Mouse (Mus musculus): ENCODE measurements around the gene Smyd3. TPM values are rescaled to one million over a fixed set of nuclear protein-coding genes. Genes with fewer than 3 reads are reported as not detected.
"Not testable (repeated sequence)": the region's sequence is repeated elsewhere in the genome, so short reads cannot be mapped to it uniquely, and the experiment has no call there.

Gene Smyd3
- polyA plus RNA-seq, 1 experiment from 2014 or later = 22.3 TPM

GRCm38 (mm10) chr1:179170555-179170954 is 347.3 kb downstream of the Smyd3 start:
- no peaks in the 10 kb centered on the region for H3K4me1 ChIP-seq (replicated peaks; ENCODE audit: control insufficient read depth, insufficient read depth, low read length)
- no peak overlapping the region for H3K4me3 ChIP-seq (ENCODE audit: low read depth, low read length)
- H3K27me3 ChIP-seq (replicated peaks; ENCODE audit: control insufficient read depth, insufficient read depth, low read length) = no peaks in the 10 kb centered on the region
- WGBS = 89% methylated on average over 8 of the region's 8 CpGs
- no peak for ATAC-seq (replicated peaks; ENCODE audit: low FRiP score, low TSS enrichment, low read depth)
- no peak overlapping the region for H3K9ac ChIP-seq (ENCODE audit: low read length)
- no peaks in the 10 kb centered on the region for H3K36me3 ChIP-seq (ENCODE audit: control insufficient read depth, insufficient read depth, low read length)
- no peak for DNase-seq (ENCODE audit: low spot score)
- no peaks in the 10 kb centered on the region for H3K9me3 ChIP-seq (ENCODE audit: control insufficient read depth, low read length)
- H3K4me2 ChIP-seq (ENCODE audit: low read length) = no peak overlapping the region
- H3K27ac ChIP-seq (ENCODE audit: low read depth) = no peak overlapping the region

- Histone ChIP-seq H3K36me3 (ENCODE audit: control insufficient read depth, insufficient read depth, low read length) (no peaks in the 10 kb centered on the region), H3K27me3 (replicated peaks; ENCODE audit: control insufficient read depth, insufficient read depth, low read length) (no peaks in the 10 kb centered on the region), H3K9ac (ENCODE audit: low read length) (no peak overlapping the region), H3K4me1 (replicated peaks; ENCODE audit: control insufficient read depth, insufficient read depth, low read length) (peaks cover 3% of the 10 kb centered on the region; the same call in 1 of the 2 replicates), H3K27ac (ENCODE audit: low read depth) (no peak overlapping the region), H3K9me3 (ENCODE audit: control insufficient read depth, low read length) (no peaks in the 10 kb centered on the region), H3K4me2 (ENCODE audit: low read length) (no peak overlapping the region), H3K4me3 (ENCODE audit: low read depth, low read length) (no peak overlapping the region)
- no peak for DNase-seq (ENCODE audit: low spot score)
- no peak for ATAC-seq (replicated peaks; ENCODE audit: low FRiP score, low TSS enrichment, low read depth)
- WGBS = 72% methylated on average over 3 of the region's 3 CpGs
These were observed 348.1 kb downstream of the Smyd3 start for GRCm38 (mm10) chr1:179169749-179170148.

GRCm38 (mm10) chr1:179169161-179169560 is 348.7 kb downstream of the Smyd3 start:
- no peaks in the 10 kb centered on the region for H3K36me3 ChIP-seq (ENCODE audit: control insufficient read depth, insufficient read depth, low read length)
- H3K9ac ChIP-seq (ENCODE audit: low read length) = no peak overlapping the region
- H3K4me2 ChIP-seq (ENCODE audit: low read length) = no peak overlapping the region
- H3K27ac ChIP-seq (ENCODE audit: low read depth) = no peak overlapping the region
- ATAC-seq (replicated peaks; ENCODE audit: low FRiP score, low TSS enrichment, low read depth) = no peak
- peaks cover 5% of the 10 kb centered on the region; the same call in 1 of the 2 replicates for H3K4me1 ChIP-seq (replicated peaks; ENCODE audit: control insufficient read depth, insufficient read depth, low read length)
- H3K27me3 ChIP-seq (replicated peaks; ENCODE audit: control insufficient read depth, insufficient read depth, low read length) = no peaks in the 10 kb centered on the region
- no peak overlapping the region for H3K4me3 ChIP-seq (ENCODE audit: low read depth, low read length)
- WGBS = 73% methylated on average over 10 of the region's 10 CpGs
- no peak for DNase-seq (ENCODE audit: low spot score)
- H3K9me3 ChIP-seq (ENCODE audit: control insufficient read depth, low read length) = no peaks in the 10 kb centered on the region

- not testable (repeated sequence) for DNase-seq (ENCODE audit: low spot score); H3K27me3 ChIP-seq (replicated peaks; ENCODE audit: control insufficient read depth, insufficient read depth, low read length); H3K4me1 ChIP-seq (replicated peaks; ENCODE audit: control insufficient read depth, insufficient read depth, low read length); H3K9ac ChIP-seq (ENCODE audit: low read length); H3K4me2 ChIP-seq (ENCODE audit: low read length); ATAC-seq (replicated peaks; ENCODE audit: low FRiP score, low TSS enrichment, low read depth); H3K27ac ChIP-seq (ENCODE audit: low read depth); H3K36me3 ChIP-seq (ENCODE audit: control insufficient read depth, insufficient read depth, low read length); H3K9me3 ChIP-seq (ENCODE audit: control insufficient read depth, low read length); H3K4me3 ChIP-seq (ENCODE audit: low read depth, low read length)
- 81% methylated on average over 5 of the region's 5 CpGs for WGBS
These were observed 353.6 kb downstream of the Smyd3 start for GRCm38 (mm10) chr1:179164219-179164618.

GRCm38 (mm10) chr1:179162752-179163151 is 355.1 kb downstream of the Smyd3 start:
- not testable (repeated sequence) for H3K27ac ChIP-seq (ENCODE audit: low read depth); DNase-seq (ENCODE audit: low spot score); H3K9me3 ChIP-seq (ENCODE audit: control insufficient read depth, low read length); ATAC-seq (replicated peaks; ENCODE audit: low FRiP score, low TSS enrichment, low read depth); H3K27me3 ChIP-seq (replicated peaks; ENCODE audit: control insufficient read depth, insufficient read depth, low read length); H3K4me2 ChIP-seq (ENCODE audit: low read length); H3K9ac ChIP-seq (ENCODE audit: low read length); H3K4me1 ChIP-seq (replicated peaks; ENCODE audit: control insufficient read depth, insufficient read depth, low read length); H3K36me3 ChIP-seq (ENCODE audit: control insufficient read depth, insufficient read depth, low read length); H3K4me3 ChIP-seq (ENCODE audit: low read depth, low read length)
- WGBS = 94% methylated on average over 1 of the region's 1 CpGs

GRCm38 (mm10) chr1:179161947-179162346 is 355.9 kb downstream of the Smyd3 start:
- no peak overlapping the region for H3K4me3 ChIP-seq (ENCODE audit: low read depth, low read length)

GRCm38 (mm10) chr1:179160697-179161096 is 357.1 kb downstream of the Smyd3 start:
- Histone ChIP-seq H3K27ac (ENCODE audit: low read depth) (no peak overlapping the region), H3K4me1 (replicated peaks; ENCODE audit: control insufficient read depth, insufficient read depth, low read length) (peaks cover 8% of the 10 kb centered on the region; the same call in 1 of the 2 replicates), H3K4me3 (ENCODE audit: low read depth, low read length) (no peak overlapping the region), H3K4me2 (ENCODE audit: low read length) (no peak overlapping the region), H3K9ac (ENCODE audit: low read length) (no peak overlapping the region), H3K27me3 (replicated peaks; ENCODE audit: control insufficient read depth, insufficient read depth, low read length) (no peaks in the 10 kb centered on the region), H3K9me3 (ENCODE audit: control insufficient read depth, low read length) (no peaks in the 10 kb centered on the region), H3K36me3 (ENCODE audit: control insufficient read depth, insufficient read depth, low read length) (no peaks in the 10 kb centered on the region)
- 75% methylated on average over 3 of the region's 3 CpGs for WGBS
- DNase-seq (ENCODE audit: low spot score) = no peak
- ATAC-seq (replicated peaks; ENCODE audit: low FRiP score, low TSS enrichment, low read depth) = no peak

More at GRCm38 (mm10) chr1:179161947-179162346, 355.9 kb downstream of the Smyd3 start:
- H3K27ac ChIP-seq (ENCODE audit: low read depth) = no peak overlapping the region
- no peaks in the 10 kb centered on the region for H3K27me3 ChIP-seq (replicated peaks; ENCODE audit: control insufficient read depth, insufficient read depth, low read length)
- no peaks in the 10 kb centered on the region for H3K36me3 ChIP-seq (ENCODE audit: control insufficient read depth, insufficient read depth, low read length)
- no peak overlapping the region for H3K4me2 ChIP-seq (ENCODE audit: low read length)
- no peak overlapping the region for H3K9ac ChIP-seq (ENCODE audit: low read length)
- ATAC-seq (replicated peaks; ENCODE audit: low FRiP score, low TSS enrichment, low read depth) = no peak
- no peaks in the 10 kb centered on the region for H3K9me3 ChIP-seq (ENCODE audit: control insufficient read depth, low read length)
- H3K4me1 ChIP-seq (replicated peaks; ENCODE audit: control insufficient read depth, insufficient read depth, low read length) = peaks cover 8% of the 10 kb centered on the region; the same call in 1 of the 2 replicates
- DNase-seq (ENCODE audit: low spot score) = no peak
- WGBS = 38% methylated on average over 6 of the region's 6 CpGs

GRCm38 (mm10) chr1:179152376-179152775 is 365.5 kb downstream of the Smyd3 start:
- H3K27ac ChIP-seq (ENCODE audit: low read depth) = no peak overlapping the region
- H3K9me3 ChIP-seq (ENCODE audit: control insufficient read depth, low read length) = no peaks in the 10 kb centered on the region
- WGBS = 43% methylated on average over 9 of the region's 9 CpGs
- no peaks in the 10 kb centered on the region for H3K36me3 ChIP-seq (ENCODE audit: control insufficient read depth, insufficient read depth, low read length)
- no peak for DNase-seq (ENCODE audit: low spot score)
- peaks cover 3% of the 10 kb centered on the region for H3K4me1 ChIP-seq (replicated peaks; ENCODE audit: control insufficient read depth, insufficient read depth, low read length)
- H3K4me3 ChIP-seq (ENCODE audit: low read depth, low read length) = no peak overlapping the region
- no peaks in the 10 kb centered on the region for H3K27me3 ChIP-seq (replicated peaks; ENCODE audit: control insufficient read depth, insufficient read depth, low read length)
- H3K9ac ChIP-seq (ENCODE audit: low read length) = no peak overlapping the region
- no peak overlapping the region for H3K4me2 ChIP-seq (ENCODE audit: low read length)
- ATAC-seq (replicated peaks; ENCODE audit: low FRiP score, low TSS enrichment, low read depth) = no peak

- Histone ChIP-seq H3K4me3 (ENCODE audit: low read depth, low read length) (no peak overlapping the region), H3K9ac (ENCODE audit: low read length) (no peak overlapping the region), H3K4me1 (replicated peaks; ENCODE audit: control insufficient read depth, insufficient read depth, low read length) (peaks cover 9% of the 10 kb centered on the region), H3K9me3 (ENCODE audit: control insufficient read depth, low read length) (no peaks in the 10 kb centered on the region), H3K4me2 (ENCODE audit: low read length) (no peak overlapping the region), H3K27ac (ENCODE audit: low read depth) (no peak overlapping the region), H3K27me3 (replicated peaks; ENCODE audit: control insufficient read depth, insufficient read depth, low read length) (no peaks in the 10 kb centered on the region), H3K36me3 (ENCODE audit: control insufficient read depth, insufficient read depth, low read length) (no peaks in the 10 kb centered on the region)
- no peak for ATAC-seq (replicated peaks; ENCODE audit: low FRiP score, low TSS enrichment, low read depth)
- no peak for DNase-seq (ENCODE audit: low spot score)
- 79% methylated on average over 2 of the region's 2 CpGs for WGBS
These were observed 366.6 kb downstream of the Smyd3 start for GRCm38 (mm10) chr1:179151275-179151674.
